Mouse (Mus musculus) frontal cortex, postnatal 14 days (tissue): ENCODE results near the gene Ddb2.

Source experiments
- DNase-seq, 2 experiments: peaks; one replicate each; pipeline ENCODE4 v3.0.0; 2022; ENCODE audit warnings: low spot score in 2 of 2

Gene Ddb2

GRCm38 (mm10) chr2:91236601-91237510, at the start of gene Ddb2:
Gene Ddb2 (minus strand): TSS chr2:91236982.
- peak; percentile 77 to 79 for DNase-seq

GRCm38 (mm10) chr2:91285885-91286505, 49.2 kb upstream of the Ddb2 start:
- DNase-seq: peak in 1 of 2 experiments; percentile 72

- DNase-seq: peak in 1 of 2 experiments; percentile 23
Observed at GRCm38 (mm10) chr2:91284375-91285199, 47.8 kb upstream of the Ddb2 start.

- no peak for DNase-seq
Observed at GRCm38 (mm10) chr2:91283972-91284371, 47.2 kb upstream of the Ddb2 start.

- no peak for DNase-seq
Observed at GRCm38 (mm10) chr2:91281366-91281765, 44.6 kb upstream of the Ddb2 start.

GRCm38 (mm10) chr2:91279372-91279755, 42.6 kb upstream of the Ddb2 start:
- no peak for DNase-seq

GRCm38 (mm10) chr2:91278749-91279371, 42.1 kb upstream of the Ddb2 start:
- DNase-seq: peak in 1 of 2 experiments; percentile 47

- DNase-seq: no peak
Observed at GRCm38 (mm10) chr2:91269687-91270133, 32.9 kb upstream of the Ddb2 start.

- DNase-seq: no peak
Observed at GRCm38 (mm10) chr2:91268706-91269105, 31.9 kb upstream of the Ddb2 start.

- DNase-seq: no peak
Observed at GRCm38 (mm10) chr2:91268042-91268441, 31.3 kb upstream of the Ddb2 start.

GRCm38 (mm10) chr2:91264711-91265681, 28.2 kb upstream of the Ddb2 start, which contains the start of gene Arfgap2:
Gene Arfgap2 (plus strand): TSS chr2:91264974.
- DNase-seq: peak; percentile 98 to 99

GRCm38 (mm10) chr2:91263692-91264660, 27.2 kb upstream of the Ddb2 start:
- no peak for DNase-seq

- DNase-seq: no peak
Observed at GRCm38 (mm10) chr2:91259493-91259892, 22.7 kb upstream of the Ddb2 start.

- DNase-seq: no peak
Observed at GRCm38 (mm10) chr2:91258830-91259229, 22.0 kb upstream of the Ddb2 start.

- no peak for DNase-seq
Observed at GRCm38 (mm10) chr2:91258054-91258453, 21.3 kb upstream of the Ddb2 start.

GRCm38 (mm10) chr2:91257126-91257980, 20.6 kb upstream of the Ddb2 start:
- DNase-seq: no peak

- peak in 1 of 2 experiments; percentile 49 for DNase-seq
Observed at GRCm38 (mm10) chr2:91256256-91257125, 19.7 kb upstream of the Ddb2 start.
